Mouse (Mus musculus) liver, embryonic 14 days (tissue): Measurements from ENCODE around the gene Tecr. TPM values are rescaled to one million over a fixed set of nuclear protein-coding genes. Genes with fewer than 3 reads are reported as not detected.

Experiments
- polyA plus RNA-seq: library from polyadenylated mRNA; depleted of rRNA; stranded (reverse); fragments of >200 nt; gene quantifications from 2 replicates; pipeline ENCODE4 v1.2.3, GENCODE M21; 2012; rRNA removed

The Tecr gene
- polyA plus RNA-seq = 151 and 181 TPM in 2 replicates

DNA sequence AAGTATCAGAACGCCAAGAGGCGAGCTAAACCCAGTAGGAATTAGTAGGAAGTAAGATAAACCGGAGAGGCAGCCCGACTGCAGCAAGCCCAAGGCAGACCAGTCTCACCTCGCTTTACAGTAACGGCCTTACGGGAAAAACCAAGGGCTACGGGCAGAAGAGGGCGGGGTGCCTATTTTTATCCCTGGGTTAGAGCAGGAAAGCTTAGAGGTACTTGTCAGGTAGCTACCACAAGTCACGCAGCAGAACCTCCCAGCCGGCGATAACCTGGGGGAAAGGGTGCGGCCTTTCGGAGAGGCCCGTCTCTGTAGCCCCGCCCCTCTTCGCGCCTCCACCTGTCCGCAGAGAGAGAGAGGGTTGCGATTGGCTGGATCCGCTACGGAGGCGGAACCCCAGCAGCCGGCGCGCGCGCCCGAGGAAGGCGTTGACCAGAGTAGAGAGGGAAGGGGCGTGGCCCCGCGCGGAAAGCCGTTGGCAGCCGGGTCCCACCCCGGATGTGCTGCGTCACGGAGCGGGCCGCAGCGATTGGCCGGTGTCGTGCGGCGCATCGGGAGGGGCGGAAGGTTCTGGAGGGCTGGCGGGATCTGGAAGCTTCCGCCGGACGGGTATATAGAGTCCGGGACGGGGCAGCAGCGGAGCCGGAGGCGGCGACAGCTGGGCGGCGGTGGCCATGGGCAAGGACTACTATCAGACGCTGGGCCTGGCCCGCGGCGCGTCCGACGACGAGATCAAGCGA, at the start of gene Tecr, which contains the start of gene Dnajb1:
Gene Tecr, minus strand, starts transcription at position 311 of the 737 bp plus-strand sequence.
Gene Dnajb1, plus strand, starts transcription at position 533 of the 737 bp plus-strand sequence.

DNA sequence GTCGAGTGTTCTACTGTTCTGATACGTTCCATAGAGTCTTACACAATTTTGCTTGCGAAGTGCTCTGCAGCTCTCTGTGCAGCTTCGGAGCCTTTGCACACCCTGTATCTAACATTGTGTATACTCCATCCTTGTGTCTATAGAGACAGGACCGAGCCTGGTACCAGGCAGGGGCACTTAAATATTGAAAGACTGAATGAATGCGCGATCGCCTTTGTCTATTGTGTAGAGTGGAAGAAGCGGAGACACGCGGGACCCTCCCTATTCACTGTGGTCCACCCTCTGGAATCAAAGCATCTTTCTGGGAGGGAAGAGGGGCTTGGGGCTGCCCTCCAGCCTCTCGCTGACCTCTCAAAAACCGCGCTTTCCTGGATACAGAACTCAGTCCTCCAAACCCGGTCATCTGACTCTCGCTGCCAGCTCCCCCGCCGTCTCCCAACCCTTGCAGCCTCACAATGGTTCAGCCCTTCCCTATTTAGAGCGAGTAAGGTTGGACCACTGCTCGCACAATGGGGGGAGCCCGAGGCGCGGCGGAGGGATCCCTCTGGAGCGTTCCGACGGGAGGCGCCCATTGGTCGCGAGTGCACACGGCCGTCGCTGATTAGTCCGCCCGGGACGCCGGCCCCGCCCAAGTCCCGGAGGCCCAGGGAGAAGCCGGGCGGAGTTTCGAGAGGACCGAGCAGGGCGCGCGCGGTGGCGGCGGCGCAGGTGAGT, 44.4 kb upstream of the Tecr start, which contains the start of gene Gipc1:
Gene Gipc1, plus strand, starts transcription at position 648 of the 714 bp plus-strand sequence.

DNA sequence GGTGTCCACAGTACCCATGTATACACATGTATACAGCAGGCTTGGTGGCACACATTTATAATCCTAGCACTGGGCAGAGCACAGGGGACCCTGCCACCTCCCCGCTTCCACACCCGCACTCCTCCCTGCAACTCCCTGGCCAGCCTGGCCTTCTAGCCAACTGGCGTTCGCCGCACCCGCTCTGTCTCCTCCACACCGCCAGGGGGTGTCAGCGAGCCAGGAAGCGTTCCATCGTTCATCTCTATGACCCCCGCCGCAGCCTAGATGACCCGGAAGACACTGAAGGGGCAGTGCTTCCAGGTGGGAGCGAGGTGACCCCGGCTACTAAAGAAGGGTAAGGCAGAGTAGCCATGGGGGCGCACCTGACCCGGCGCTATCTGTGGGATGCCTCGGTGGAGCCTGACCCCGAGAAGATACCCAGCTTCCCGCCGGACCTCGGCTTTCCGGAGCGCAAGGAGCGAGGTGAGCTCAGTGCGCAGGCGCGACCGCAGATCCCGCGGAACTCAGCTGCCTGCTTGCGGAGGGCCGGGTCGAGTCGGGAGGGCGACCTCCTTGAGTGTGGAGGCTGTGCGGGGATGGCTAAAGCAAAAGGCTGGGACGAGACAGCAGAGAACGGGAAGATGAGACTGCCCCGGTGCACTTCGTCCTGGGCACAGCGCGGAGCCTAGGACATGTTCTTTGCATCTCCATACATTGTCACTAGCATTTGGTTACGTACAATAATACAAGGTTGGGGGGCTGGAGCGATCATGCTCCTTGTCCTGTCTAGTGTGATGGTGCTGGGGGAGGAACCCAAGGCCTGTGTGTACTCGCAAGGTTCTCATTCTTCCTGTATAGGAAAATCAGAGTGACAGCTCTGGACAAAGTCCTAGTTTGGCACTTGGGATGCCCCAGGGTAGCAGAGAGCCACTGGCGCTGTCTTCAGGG, 41.0 kb downstream of the Tecr start, which contains the start of gene Ndufb7:
Gene Ndufb7, plus strand, starts transcription at position 203 of the 927 bp plus-strand sequence.

DNA sequence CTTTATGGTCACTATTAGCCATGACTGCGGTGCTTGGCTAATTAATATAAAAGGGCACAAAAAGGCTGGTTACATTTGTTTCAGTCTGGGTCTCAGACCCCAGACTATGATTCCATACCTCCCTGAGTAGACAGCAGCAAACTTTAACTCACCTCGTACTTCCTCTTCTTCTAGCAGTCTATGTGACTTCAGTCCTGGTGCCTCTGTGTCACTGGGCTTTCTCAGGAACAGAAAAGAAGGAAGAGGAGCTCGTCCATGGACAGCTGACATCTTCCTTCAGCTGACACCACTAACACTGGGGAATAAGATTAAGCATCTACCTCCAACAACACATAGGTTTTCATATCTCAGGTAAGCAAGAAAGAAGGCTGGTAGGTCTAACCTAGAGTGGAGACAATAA, 72.0 kb downstream of the Tecr start, which contains the start of gene Olfr370:
Gene Olfr370, plus strand, starts transcription at position 45 of the 400 bp plus-strand sequence.

Other genes starting within 250 kb of the Tecr start
- 0.29 and 0.35 TPM in 2 replicates for gene Clgn, start 218.1 kb downstream of the Tecr start, polyA plus RNA-seq
- gene Scoc, start 149.6 kb downstream of the Tecr start, polyA plus RNA-seq = 41.9 and 50.5 TPM in 2 replicates
- not detected in 2 replicates for gene Olfr370, start 72.2 kb downstream of the Tecr start, polyA plus RNA-seq
- 188 and 193 TPM in 2 replicates for gene Ndufb7, start 41.3 kb downstream of the Tecr start, polyA plus RNA-seq
- 27.2 and 33.7 TPM in 2 replicates for gene Dnajb1, start 222 bp upstream of the Tecr start, polyA plus RNA-seq
- gene Gipc1, start 44.7 kb upstream of the Tecr start, polyA plus RNA-seq = 21.5 and 27.0 TPM in 2 replicates
- 0.14 and 0.19 TPM in 2 replicates for gene Ptger1, start 58.7 kb upstream of the Tecr start, polyA plus RNA-seq
- gene Pkn1, start 91.2 kb upstream of the Tecr start, polyA plus RNA-seq = 8.6 and 10.3 TPM in 2 replicates
- gene Ddx39, start 107.2 kb upstream of the Tecr start, polyA plus RNA-seq = 103 and 125 TPM in 2 replicates
- gene Adgre5, start 133.4 kb upstream of the Tecr start, polyA plus RNA-seq = 8.4 and 11.5 TPM in 2 replicates